Mouse (Mus musculus): ENCODE results near the gene Rbpj. TPM values are rescaled to one million over a fixed set of nuclear protein-coding genes. Genes with fewer than 3 reads are reported as not detected.

The Rbpj gene
- polyA plus RNA-seq, 1 experiment from 2014 or later, result 49.8 TPM

DNA sequence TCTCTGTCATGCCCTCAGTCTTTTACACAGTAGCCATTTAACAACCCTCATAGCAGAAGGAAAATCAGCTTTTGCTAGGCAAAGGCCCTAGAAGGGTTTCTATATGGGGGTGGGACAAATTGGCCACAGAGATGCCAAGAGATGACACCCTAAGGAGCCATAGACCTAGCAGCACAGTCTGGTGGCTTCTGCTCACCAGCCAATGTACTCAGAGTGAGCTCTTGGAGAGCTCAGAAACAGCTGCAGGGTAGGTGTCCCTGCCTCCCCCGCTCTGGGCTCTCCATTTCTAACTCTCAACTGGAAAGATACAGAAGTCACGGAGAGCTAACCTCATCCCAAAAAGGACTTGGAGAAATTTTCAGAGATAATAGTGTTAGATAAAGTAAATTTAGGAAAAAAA is 44.0 kb downstream of the Rbpj start:
- no peak overlapping the region for H3K4me2 ChIP-seq
- H3K4me3 ChIP-seq (ENCODE audit: low read depth, low read length), result no peak overlapping the region
- no peak overlapping the region for H3K9ac ChIP-seq
- 93% methylated on average over 2 of the region's 2 CpGs for WGBS
- no peaks in the 10 kb centered on the region for H3K27me3 ChIP-seq (ENCODE audit: insufficient read depth, low read length)
- TF ChIP-seq CTCF (IDR thresholded peaks at IDR 0.05; ENCODE audit: low read depth), result no peak
- ATAC-seq (ENCODE audit: insufficient read depth) (no peak), DNase-seq (no peak)
- H3K9me3 ChIP-seq (ENCODE audit: low read depth, low read length), result no peaks in the 10 kb centered on the region
- no peaks in the 10 kb centered on the region for H3K4me1 ChIP-seq (ENCODE audit: insufficient read depth)
- H3K36me3 ChIP-seq (ENCODE audit: insufficient read depth), result no peaks in the 10 kb centered on the region
- no peak overlapping the region for H3K27ac ChIP-seq (ENCODE audit: low read depth)

DNA sequence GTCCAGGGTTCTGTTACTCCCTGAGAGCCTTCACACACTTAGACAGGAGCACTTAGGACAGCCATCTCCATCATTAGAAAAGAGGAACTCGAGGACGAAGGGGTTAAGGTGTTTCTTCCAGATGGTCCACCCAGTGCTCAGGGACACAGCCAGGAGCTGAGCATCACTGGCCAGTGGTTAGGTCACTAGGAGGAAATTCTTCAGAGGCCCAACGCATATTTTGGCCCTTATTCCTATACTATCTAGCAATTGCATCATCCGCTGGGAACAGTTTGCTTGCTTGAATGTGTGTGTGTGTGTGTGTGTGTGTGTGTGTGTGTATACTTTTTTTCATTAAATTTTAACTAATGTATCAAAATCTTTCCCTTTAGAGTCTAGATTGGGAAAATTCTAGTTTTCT is 45.5 kb downstream of the Rbpj start:
- Histone ChIP-seq H3K9ac (no peak overlapping the region), H3K9me3 (ENCODE audit: low read depth, low read length) (no peaks in the 10 kb centered on the region), H3K4me3 (ENCODE audit: low read depth, low read length) (no peak overlapping the region), H3K4me1 (ENCODE audit: insufficient read depth) (no peaks in the 10 kb centered on the region), H3K36me3 (ENCODE audit: insufficient read depth) (no peaks in the 10 kb centered on the region), H3K27ac (ENCODE audit: low read depth) (no peak overlapping the region), H3K4me2 (no peak overlapping the region), H3K27me3 (ENCODE audit: insufficient read depth, low read length) (no peaks in the 10 kb centered on the region)
- peak; percentile 44 for DNase-seq
- 74% methylated on average over 4 of the region's 4 CpGs for WGBS
- 0 out of 2 replicates have a peak, but pooled peaks have one; percentile 33 for ATAC-seq (ENCODE audit: insufficient read depth)
- no peak for TF ChIP-seq CTCF (IDR thresholded peaks at IDR 0.05; ENCODE audit: low read depth)

DNA sequence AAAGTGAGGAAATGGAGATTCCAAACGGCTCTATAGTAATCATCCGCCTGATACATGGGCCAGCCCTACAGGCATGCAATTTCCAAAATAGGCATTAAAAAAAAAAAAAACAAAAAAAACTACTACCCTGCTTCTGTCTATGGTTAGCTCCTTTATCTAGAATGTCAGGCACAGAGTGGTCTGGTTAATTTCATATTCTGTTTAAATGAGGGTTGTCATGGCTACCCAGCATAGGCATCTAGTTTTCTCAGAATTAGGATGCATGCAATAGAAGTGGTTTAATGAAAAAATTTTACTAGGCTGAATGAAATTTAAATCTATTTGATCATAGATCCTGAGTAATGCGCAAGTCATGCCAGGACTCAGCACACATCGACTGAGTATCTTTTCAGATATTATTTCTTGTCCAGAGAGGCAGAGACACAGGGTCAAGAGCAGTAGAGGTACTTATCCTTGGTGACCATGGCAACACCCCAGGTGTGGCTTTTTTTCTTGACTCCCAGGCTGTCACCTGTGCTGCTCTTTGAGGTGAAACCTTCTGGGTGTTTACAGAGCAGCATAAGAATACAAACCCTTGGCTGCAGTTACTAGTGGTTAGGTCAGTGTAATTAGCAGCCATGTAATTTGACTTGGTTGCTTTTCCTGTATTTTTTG is 49.1 kb downstream of the Rbpj start:
- Histone ChIP-seq H3K4me1 (ENCODE audit: insufficient read depth) (no peaks in the 10 kb centered on the region), H3K4me2 (no peak overlapping the region), H3K36me3 (ENCODE audit: insufficient read depth) (no peaks in the 10 kb centered on the region), H3K4me3 (ENCODE audit: low read depth, low read length) (no peak overlapping the region), H3K27ac (ENCODE audit: low read depth) (0 out of 2 replicates have a peak overlapping the region, but pooled peaks have one; percentile 4), H3K27me3 (ENCODE audit: insufficient read depth, low read length) (no peaks in the 10 kb centered on the region), H3K9me3 (ENCODE audit: low read depth, low read length) (no peaks in the 10 kb centered on the region), H3K9ac (no peak overlapping the region)
- 68% methylated on average over 4 of the region's 4 CpGs for WGBS
- TF ChIP-seq CTCF (IDR thresholded peaks at IDR 0.05; ENCODE audit: low read depth), result no peak
- DNase-seq, result peak; percentile 53
- peak; percentile 81 for ATAC-seq (ENCODE audit: insufficient read depth)

DNA sequence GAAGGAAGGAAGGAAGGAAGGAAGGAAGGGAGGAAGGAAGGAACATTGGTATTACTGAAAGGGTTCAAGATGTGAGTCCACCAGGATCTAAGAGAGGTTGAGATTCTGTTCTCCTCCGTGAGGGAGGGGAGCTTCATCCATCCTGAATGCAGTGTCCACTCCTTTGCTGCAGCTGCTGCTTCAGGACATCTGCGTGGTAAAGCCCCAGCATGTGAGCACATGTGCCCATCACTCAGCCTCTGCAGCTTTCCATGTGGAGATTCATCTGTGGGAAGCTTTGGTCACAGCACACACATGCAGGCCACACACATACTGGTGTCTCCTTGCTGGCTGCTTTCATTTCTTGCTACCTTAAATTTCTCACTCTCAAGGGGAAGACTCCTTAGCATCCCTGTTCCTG is 50.5 kb downstream of the Rbpj start:
- Histone ChIP-seq H3K9me3 (ENCODE audit: low read depth, low read length) (no peaks in the 10 kb centered on the region), H3K36me3 (ENCODE audit: insufficient read depth) (no peaks in the 10 kb centered on the region), H3K9ac (no peak overlapping the region), H3K27me3 (ENCODE audit: insufficient read depth, low read length) (no peaks in the 10 kb centered on the region), H3K4me1 (ENCODE audit: insufficient read depth) (no peaks in the 10 kb centered on the region), H3K4me3 (ENCODE audit: low read depth, low read length) (no peak overlapping the region), H3K4me2 (no peak overlapping the region), H3K27ac (ENCODE audit: low read depth) (no peak overlapping the region)
- DNase-seq (no peak), ATAC-seq (ENCODE audit: insufficient read depth) (no peak)
- 80% methylated on average over 2 of the region's 2 CpGs for WGBS
- no peak for TF ChIP-seq CTCF (IDR thresholded peaks at IDR 0.05; ENCODE audit: low read depth)

DNA sequence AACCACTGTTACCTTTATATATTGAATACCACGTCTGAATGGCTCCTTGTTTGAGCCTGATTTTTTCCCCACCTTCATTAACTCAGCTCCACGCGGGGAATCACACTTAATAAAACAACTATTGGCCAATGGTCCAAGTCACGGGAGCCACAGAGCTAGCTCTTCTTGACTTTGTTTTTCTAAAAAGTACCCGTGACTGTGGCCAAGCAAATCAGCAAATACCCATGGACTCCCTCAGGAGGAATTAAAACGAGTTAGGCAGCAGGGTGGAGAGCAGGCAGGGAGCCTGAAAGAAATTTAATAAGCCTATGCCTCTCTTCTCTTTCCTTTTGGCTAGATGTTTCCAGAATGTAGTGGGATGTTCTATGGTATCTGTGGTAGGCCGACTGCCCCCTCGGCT is 51.9 kb downstream of the Rbpj start:
- Histone ChIP-seq H3K9me3 (ENCODE audit: low read depth, low read length) (no peaks in the 10 kb centered on the region), H3K27ac (ENCODE audit: low read depth) (no peak overlapping the region), H3K36me3 (ENCODE audit: insufficient read depth) (no peaks in the 10 kb centered on the region), H3K4me1 (ENCODE audit: insufficient read depth) (0 out of 2 replicates have a peak, but pooled peaks cover 4% of the 10 kb centered on the region), H3K4me2 (no peak overlapping the region), H3K4me3 (ENCODE audit: low read depth, low read length) (no peak overlapping the region), H3K9ac (no peak overlapping the region), H3K27me3 (ENCODE audit: insufficient read depth, low read length) (no peaks in the 10 kb centered on the region)
- ATAC-seq (ENCODE audit: insufficient read depth) (no peak), DNase-seq (no peak)
- no peak for TF ChIP-seq CTCF (IDR thresholded peaks at IDR 0.05; ENCODE audit: low read depth)
- WGBS, result 79% methylated on average over 8 of the region's 8 CpGs

DNA sequence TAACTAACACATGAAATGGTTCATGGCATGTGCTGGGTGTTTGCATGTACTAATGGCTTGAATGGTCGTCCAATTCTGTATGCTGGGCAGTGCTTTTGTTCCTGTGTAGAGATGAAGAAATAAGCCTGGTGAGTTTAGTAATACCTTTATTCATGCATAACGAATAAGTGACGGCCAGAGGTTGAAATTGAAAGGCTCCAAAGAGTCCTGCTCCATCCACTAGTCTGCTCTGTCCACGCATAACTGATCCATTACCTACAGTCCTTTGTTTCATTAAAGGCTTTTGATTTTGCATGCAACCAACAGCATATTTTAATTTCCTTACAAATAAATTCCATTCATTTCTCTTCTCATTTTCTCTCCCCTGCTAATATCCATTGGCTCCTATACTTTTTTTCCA is 53.2 kb downstream of the Rbpj start:
- no peak for ATAC-seq (ENCODE audit: insufficient read depth)
- Histone ChIP-seq H3K4me2 (no peak overlapping the region), H3K36me3 (ENCODE audit: insufficient read depth) (no peaks in the 10 kb centered on the region), H3K27me3 (ENCODE audit: insufficient read depth, low read length) (no peaks in the 10 kb centered on the region), H3K9me3 (ENCODE audit: low read depth, low read length) (no peaks in the 10 kb centered on the region), H3K4me1 (ENCODE audit: insufficient read depth) (peaks cover 10% of the 10 kb centered on the region; the same call in 1 of the 2 replicates), H3K9ac (no peak overlapping the region), H3K4me3 (ENCODE audit: low read depth, low read length) (no peak overlapping the region), H3K27ac (ENCODE audit: low read depth) (no peak overlapping the region)
- no peak for DNase-seq
- TF ChIP-seq CTCF (IDR thresholded peaks at IDR 0.05; ENCODE audit: low read depth), result no peak
- WGBS, result 91% methylated on average over 4 of the region's 4 CpGs

DNA sequence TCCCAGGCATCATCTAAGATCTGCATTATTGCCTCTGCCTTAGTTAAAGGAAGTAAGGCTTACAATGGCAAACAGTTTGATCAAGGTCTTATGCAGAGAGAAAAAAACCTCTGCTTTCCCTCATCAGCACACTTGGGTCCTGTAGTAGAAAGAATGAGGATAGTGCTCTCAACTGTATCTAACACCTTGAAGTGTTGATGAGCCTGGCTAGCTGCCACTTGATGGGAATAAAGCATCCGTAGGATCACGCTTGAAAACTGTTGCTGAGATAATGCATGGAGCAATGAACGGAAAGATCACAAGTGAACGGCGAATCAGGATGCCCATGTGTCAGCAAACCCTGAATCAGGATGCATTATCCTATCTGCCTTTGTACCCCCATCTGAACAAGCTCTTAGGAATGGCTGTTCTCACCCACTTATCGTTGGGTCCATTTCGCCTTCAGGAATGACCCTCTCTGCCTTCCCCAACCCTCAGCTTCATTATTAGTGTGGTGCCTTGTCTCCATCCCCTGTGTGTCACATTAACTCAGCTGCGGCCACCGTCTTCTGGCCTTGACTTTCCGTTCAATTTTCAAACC is 54.1 kb downstream of the Rbpj start:
- Histone ChIP-seq H3K27ac (ENCODE audit: low read depth) (no peak overlapping the region), H3K4me2 (no peak overlapping the region), H3K9ac (no peak overlapping the region), H3K9me3 (ENCODE audit: low read depth, low read length) (no peaks in the 10 kb centered on the region), H3K36me3 (ENCODE audit: insufficient read depth) (no peaks in the 10 kb centered on the region), H3K27me3 (ENCODE audit: insufficient read depth, low read length) (no peaks in the 10 kb centered on the region), H3K4me3 (ENCODE audit: low read depth, low read length) (no peak overlapping the region), H3K4me1 (ENCODE audit: insufficient read depth) (peaks cover 12% of the 10 kb centered on the region; the same call in 1 of the 2 replicates)
- 84% methylated on average over 10 of the region's 10 CpGs for WGBS
- DNase-seq (no peak), ATAC-seq (ENCODE audit: insufficient read depth) (no peak)
- TF ChIP-seq CTCF (IDR thresholded peaks at IDR 0.05; ENCODE audit: low read depth), result no peak

Data from lung, embryonic 14.5 days (tissue).